In the genomic region with DNA sequence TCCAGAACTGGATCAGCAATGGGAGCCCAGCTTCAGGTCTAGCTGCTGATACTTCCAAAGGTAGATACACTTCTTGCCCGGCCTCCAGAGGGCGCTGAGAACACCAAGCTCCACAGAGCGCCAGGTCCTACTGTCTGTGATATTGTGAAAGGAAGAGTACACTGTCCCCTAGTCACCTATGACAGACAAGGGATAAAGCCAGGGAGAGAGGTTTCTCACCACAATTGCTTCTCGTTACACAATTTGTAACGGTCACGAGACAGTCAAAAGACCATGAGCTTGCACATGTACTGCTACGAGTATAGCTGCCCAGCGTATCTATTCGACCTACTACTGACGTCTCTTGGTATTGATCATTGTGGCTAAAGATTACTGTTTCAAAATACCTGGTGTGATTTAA, we compare ENCODE assay signal across 36 mouse cellular contexts. TPM values are rescaled to one million over a fixed set of nuclear protein-coding genes. Genes with fewer than 3 reads are reported as not detected.
A peak's percentile ranks its signal among the peaks of the same experiment; 100 is the strongest.
DNase-seq lines count a peak whose midpoint lies in the region; ATAC-seq and TF ChIP-seq lines count a peak whose summit lies in the region.
"Had no signal": no experiment of that assay in that cellular context is flagged by ENCODE, and none has a peak within 500 bp of the region (broad histone marks: within the 10 kb centered on the region; RNA-seq: fewer than 3 reads in every experiment).

No protein-coding gene starts in this region.

- H3K4me1 ChIP-seq in intestine, postnatal 0 days (replicated peaks; ENCODE audit: control insufficient read depth, insufficient read depth, low read length) = no peaks in the 10 kb centered on the region
- no peaks in the 10 kb centered on the region for H3K4me1 ChIP-seq in intestine, embryonic 15.5 days (replicated peaks)
- no peaks in the 10 kb centered on the region; the same call in 1 of the 2 replicates for H3K4me1 ChIP-seq in liver, postnatal 0 days (ENCODE audit: insufficient read depth)
- peaks cover 11% of the 10 kb centered on the region; the same call in 1 of the 2 replicates for H3K4me1 ChIP-seq in liver, embryonic 11.5 days (replicated peaks; ENCODE audit: control insufficient read depth, insufficient read depth, low read length)
- H3K4me1 ChIP-seq: forebrain, embryonic 13.5 days; limb, embryonic 13.5 days; megakaryocyte, embryonic 14.5 days; midbrain, embryonic 12.5 days had no signal

- H3K27me3 ChIP-seq in intestine, postnatal 0 days (replicated peaks; ENCODE audit: control insufficient read depth, insufficient read depth, low read length) = no peaks in the 10 kb centered on the region
- H3K27me3 ChIP-seq in intestine, embryonic 15.5 days (replicated peaks) = no peaks in the 10 kb centered on the region
- H3K27me3 ChIP-seq in liver, postnatal 0 days (ENCODE audit: insufficient read depth, low read length) = no peaks in the 10 kb centered on the region
- H3K27me3 ChIP-seq in liver, embryonic 11.5 days (replicated peaks; ENCODE audit: control insufficient read depth, insufficient read depth, low read length) = no peaks in the 10 kb centered on the region
- H3K27me3 ChIP-seq: forebrain, embryonic 13.5 days; heart, embryonic 13.5 days; limb, embryonic 13.5 days; midbrain, embryonic 12.5 days had no signal

- TF ChIP-seq EP300 in liver, postnatal 0 days (IDR thresholded peaks at IDR 0.05; ENCODE audit: low read depth) = peak; percentile 77

- 91% methylated on average over 10 of the region's 10 CpGs for WGBS in intestine, postnatal 0 days
- 94% methylated on average over 10 of the region's 10 CpGs for WGBS in intestine, embryonic 15.5 days
- WGBS in liver, postnatal 0 days (ENCODE audit: insufficient replicate concordance) = 61% methylated on average over 10 of the region's 10 CpGs
- WGBS in liver, embryonic 11.5 days = 89% methylated on average over 10 of the region's 10 CpGs

- H3K4me2 ChIP-seq in intestine, postnatal 0 days (replicated peaks; ENCODE audit: low read depth) = no peak overlapping the region
- no peak overlapping the region for H3K4me2 ChIP-seq in intestine, embryonic 15.5 days (replicated peaks)
- no peak overlapping the region for H3K4me2 ChIP-seq in liver, postnatal 0 days (ENCODE audit: low read depth, low read length)
- H3K4me2 ChIP-seq in liver, embryonic 11.5 days = no peak overlapping the region
- H3K4me2 ChIP-seq: forebrain, embryonic 13.5 days; heart, embryonic 13.5 days; limb, embryonic 13.5 days; midbrain, embryonic 12.5 days had no signal

- no peak overlapping the region for H3K27ac ChIP-seq in intestine, postnatal 0 days (ENCODE audit: low read depth, low read length)
- no peak overlapping the region for H3K27ac ChIP-seq in intestine, embryonic 15.5 days
- H3K27ac ChIP-seq in liver, postnatal 0 days (ENCODE audit: low read depth) = no peak overlapping the region
- H3K27ac ChIP-seq in liver, embryonic 11.5 days (ENCODE audit: low read depth, low read length) = no peak overlapping the region
- H3K27ac ChIP-seq: forebrain, embryonic 13.5 days; gastrocnemius, adult 2 months; heart, adult 2 months; heart, embryonic 13.5 days; kidney, postnatal 0 days; limb, embryonic 13.5 days; midbrain, embryonic 12.5 days had no signal

- no peak overlapping the region for H3K4me3 ChIP-seq in intestine, postnatal 0 days (ENCODE audit: low read depth, low read length)
- H3K4me3 ChIP-seq in intestine, embryonic 15.5 days (replicated peaks) = no peak overlapping the region
- no peak overlapping the region for H3K4me3 ChIP-seq in liver, postnatal 0 days (ENCODE audit: low read depth, low read length)
- H3K4me3 ChIP-seq in liver, embryonic 11.5 days (ENCODE audit: low read depth, low read length) = no peak overlapping the region
- H3K4me3 ChIP-seq: forebrain, embryonic 13.5 days; gastrocnemius, adult 2 months; heart, adult 2 months; heart, embryonic 13.5 days; limb, embryonic 13.5 days; megakaryocyte, embryonic 14.5 days; midbrain, embryonic 12.5 days had no signal

- no peaks in the 10 kb centered on the region for H3K9me3 ChIP-seq in intestine, postnatal 0 days (ENCODE audit: control insufficient read depth)
- no peaks in the 10 kb centered on the region; the same call in 1 of the 2 replicates for H3K9me3 ChIP-seq in intestine, embryonic 15.5 days
- no peaks in the 10 kb centered on the region for H3K9me3 ChIP-seq in liver, postnatal 0 days (ENCODE audit: low read length)
- H3K9me3 ChIP-seq in liver, embryonic 11.5 days (ENCODE audit: control insufficient read depth, low read length) = no peaks in the 10 kb centered on the region
- H3K9me3 ChIP-seq: forebrain, embryonic 13.5 days; heart, embryonic 13.5 days; limb, embryonic 13.5 days; midbrain, embryonic 12.5 days had no signal

- no peak for ATAC-seq in intestine, postnatal 0 days
- no peak for ATAC-seq in intestine, embryonic 15.5 days
- ATAC-seq in liver, postnatal 0 days = peak; percentile 94
- ATAC-seq in liver, embryonic 11.5 days (replicated peaks; ENCODE audit: low FRiP score) = no peak
- ATAC-seq in megakaryocyte, adult 5-6 weeks (ENCODE audit: poor library complexity, severe bottlenecking) = peak; percentile 33; the same call in 1 of the 2 replicates
- ATAC-seq: CD4-positive, CD25-positive, alpha-beta regulatory T cell, adult 4 months; forebrain, embryonic 13.5 days; hindbrain, embryonic 16.5 days had no signal

- H3K36me3 ChIP-seq in intestine, postnatal 0 days (ENCODE audit: control insufficient read depth, insufficient read depth) = no peaks in the 10 kb centered on the region
- H3K36me3 ChIP-seq in intestine, embryonic 15.5 days = no peaks in the 10 kb centered on the region
- no peaks in the 10 kb centered on the region for H3K36me3 ChIP-seq in liver, postnatal 0 days (replicated peaks; ENCODE audit: insufficient read depth, low read length)
- H3K36me3 ChIP-seq in liver, embryonic 11.5 days (ENCODE audit: control insufficient read depth, insufficient read depth, low read length) = no peaks in the 10 kb centered on the region
- H3K36me3 ChIP-seq: heart, embryonic 13.5 days; limb, embryonic 13.5 days had no signal

- H3K9ac ChIP-seq in intestine, postnatal 0 days (ENCODE audit: low read depth, low read length) = no peak overlapping the region
- no peak overlapping the region for H3K9ac ChIP-seq in intestine, embryonic 15.5 days
- H3K9ac ChIP-seq in liver, postnatal 0 days (replicated peaks) = no peak overlapping the region
- no peak overlapping the region for H3K9ac ChIP-seq in liver, embryonic 11.5 days (ENCODE audit: low read depth, low read length)
- H3K9ac ChIP-seq: forebrain, embryonic 13.5 days; heart, embryonic 13.5 days; limb, embryonic 13.5 days; midbrain, embryonic 12.5 days had no signal

- TF ChIP-seq CTCF in intestine, postnatal 0 days (IDR thresholded peaks at IDR 0.05; ENCODE audit: low read depth) = peak; percentile 23; the same call in 1 of the 2 replicates
- TF ChIP-seq CTCF in liver, postnatal 0 days (IDR thresholded peaks at IDR 0.05; ENCODE audit: low read depth) = peak; percentile 60

- DNase-seq in liver, postnatal 0 days = peak; percentile 52
- DNase-seq in liver, embryonic 11.5 days (ENCODE audit: low spot score) = no peak
- peak; percentile 7 for DNase-seq in A20 (ENCODE audit: low read depth, low spot score)
- DNase-seq in gastrocnemius, adult 18-20 months (ENCODE audit: low spot score) = no peak
- no peak for DNase-seq in cerebellum, postnatal 36 days
- DNase-seq: adrenal gland, postnatal 36 days; cerebellum, adult 8-10 months; cerebellum, postnatal 25 days; gastrocnemius, adult 2 months; gastrocnemius, postnatal 36 days; heart, adult 2 months; heart, postnatal 10 days; kidney, adult 8-10 months; kidney, postnatal 4 days; retina, postnatal 1 day; right cerebral cortex, postnatal 14 days had no signal

RNA-seq across cellular contexts. Expression of a gene that starts 23.3 kb away (rescaled TPM):
- 0.13 and 0.17 TPM in 2 replicates for polyA plus RNA-seq in intestine, postnatal 0 days (2015; fragmentation: Nextera tagmentation; extraction: Ambion mirVana)
- 3.0 and 11.2 TPM in 2 replicates for polyA plus RNA-seq in intestine, embryonic 15.5 days (2015; fragmentation: Nextera tagmentation; extraction: Ambion mirVana)
- not detected in 2 replicates for polyA plus RNA-seq in liver, postnatal 0 days (2015; fragmentation: Nextera tagmentation; extraction: Ambion mirVana)
- polyA plus RNA-seq in liver, embryonic 11.5 days (2014; fragmentation: Nextera tagmentation; extraction: Ambion mirVana) = not detected in 2 replicates
- total RNA-seq in megakaryocyte, adult 5-6 weeks (2015) = not detected in 2 replicates
- total RNA-seq in megakaryocyte, adult 5-6 weeks (2017) = not detected in 2 replicates
- total RNA-seq in gastrocnemius, adult 18-20 months (2021) = not detected
- total RNA-seq: adrenal gland, postnatal 36 days; gastrocnemius, adult 2 months; gastrocnemius, postnatal 36 days; heart, adult 2 months; heart, postnatal 10 days; left cerebral cortex, postnatal 25 days; monocyte, adult 5-6 weeks had no signal
- polyA plus RNA-seq: CD4-positive, CD25-positive, alpha-beta regulatory T cell, adult 4 months; embryonic facial prominence, embryonic 11.5 days; forebrain, embryonic 13.5 days; frontal cortex, adult 2 months; heart, adult 2 months; heart, embryonic 13.5 days; hindbrain, embryonic 11.5 days; hindbrain, embryonic 16.5 days; kidney, postnatal 0 days; limb, embryonic 13.5 days; lung, embryonic 16.5 days; midbrain, embryonic 12.5 days; neural tube, embryonic 14.5 days; stomach, embryonic 14.5 days; urinary bladder, adult 2 months had no signal

Comparison
In these comparisons a context has a peak if more than half of its experiments do, and no peak if none do; other contexts are left out.
1. ATAC-seq: peak in liver, postnatal 0 days (single experiment) and megakaryocyte, adult 5-6 weeks (single experiment); none in intestine, postnatal 0 days (single experiment), intestine, embryonic 15.5 days (single experiment) and liver, embryonic 11.5 days (single experiment).
2. DNase-seq: peak in liver, postnatal 0 days (single experiment) and A20 (single experiment); none in liver, embryonic 11.5 days (single experiment), gastrocnemius, adult 18-20 months (single experiment) and cerebellum, postnatal 36 days (0 of 2).